Mouse (Mus musculus): ENCODE measurements around the gene Rhox3c.
"Not testable (repeated sequence)": the region's sequence is repeated elsewhere in the genome, so short reads cannot be mapped to it uniquely, and the experiment has no call there.

GRCm38 (mm10) chrX:37458285-37458684 lies at the start of gene Rhox3c:
- TF ChIP-seq CTCF (IDR thresholded peaks at IDR 0.05; ENCODE audit: control insufficient read depth, insufficient read depth, insufficient replicate concordance, low read depth, low read length); POLR2A (IDR thresholded peaks at IDR 0.05; ENCODE audit: control insufficient read depth, low read depth, low read length): not testable (repeated sequence)
